Mouse (Mus musculus) ES-E14 (cell line): ENCODE measurements at regions not wholly inside any gene's neighbourhood (a gene's known extent, or its start where the extent isn't known, plus 50 kb on each side); places are given as distances from the start of the nearest gene placed in this dataset.

Experiments used
- CHD2 ChIP-seq: IDR thresholded peaks from 2 replicates; pipeline ENCODE4 v1.6.1; 2014; ENCODE audit warnings: mild to moderate bottlenecking, low read depth, low read length, inconsistent platforms
- HCFC1 ChIP-seq: IDR thresholded peaks from 2 replicates; pipeline ENCODE4 v1.6.1; 2012; ENCODE audit warnings: low read length, inconsistent platforms, borderline replicate concordance; ENCODE audit not compliant: insufficient read depth
- MAFK ChIP-seq: IDR thresholded peaks from 2 replicates; pipeline ENCODE4 v1.6.1; 2014; ENCODE audit warnings: mild to moderate bottlenecking, low read depth, low read length, inconsistent platforms; ENCODE audit not compliant: insufficient read depth
- ZC3H11A ChIP-seq: IDR thresholded peaks from 2 replicates; pipeline ENCODE4 v1.6.1; 2012; ENCODE audit warnings: low read depth, mild to moderate bottlenecking, inconsistent platforms, low read length, borderline replicate concordance
- ZNF384 ChIP-seq: IDR thresholded peaks from 2 replicates; pipeline ENCODE4 v1.6.1; 2012; ENCODE audit warnings: low read depth, low read length, inconsistent platforms

DNA sequence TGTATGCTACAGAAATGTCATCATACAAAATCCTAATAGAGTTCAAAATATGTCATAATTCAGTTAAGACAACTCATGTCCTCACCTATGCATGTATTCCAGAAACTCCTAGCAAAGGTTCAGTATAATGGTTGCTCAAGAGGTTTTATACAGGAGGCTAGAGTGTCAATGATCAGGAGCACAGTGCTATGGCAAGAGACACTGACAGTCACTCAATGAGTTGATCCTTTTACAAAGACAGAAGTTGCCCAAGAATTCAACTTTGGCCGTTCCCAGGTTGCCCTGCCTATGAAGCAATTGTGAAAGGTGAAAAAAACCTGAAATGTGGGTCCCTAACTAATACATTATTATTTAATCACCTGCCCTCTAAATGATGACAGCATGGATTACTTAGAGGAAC lies 850.5 kb downstream of the Efna5 start:
- TF ChIP-seq CHD2 (no peak), MAFK (no peak), ZC3H11A (no peak), ZNF384 (no peak), HCFC1 (no peak)
